Mouse (Mus musculus) heart, embryonic 15.5 days (tissue): Measurements from ENCODE around the gene 1600014C10Rik. TPM values are rescaled to one million over a fixed set of nuclear protein-coding genes. Genes with fewer than 3 reads are reported as not detected.

Experiments
- ATAC-seq: fragments of 200-750 bp; cut with Nextera tagmentation; replicated peaks from 2 replicates; pipeline ENCODE4 v1.8.0; 2017; ENCODE audit warnings: low read depth, moderate TSS enrichment; ENCODE audit not compliant: insufficient number of reproducible peaks, insufficient read depth, low FRiP score
- H3K27ac ChIP-seq: fragments of 300-500 bp; sonication (generic); 2 replicates; pipeline ENCODE4 v1.5.1; 2015; ENCODE audit warnings: mild to moderate bottlenecking, inconsistent platforms
- H3K27me3 ChIP-seq: fragments of 300-500 bp; sonication (generic); 2 replicates; pipeline ENCODE4 v1.6.1; 2015; ENCODE audit warnings: inconsistent platforms
- H3K36me3 ChIP-seq: fragments of 300-500 bp; sonication (generic); 2 replicates; pipeline ENCODE4 v1.6.1; 2015; ENCODE audit warnings: mild to moderate bottlenecking, inconsistent platforms
- H3K4me1 ChIP-seq: fragments of 300-500 bp; sonication (generic); replicated peaks from 2 replicates; pipeline ENCODE4 v1.6.1; 2015; ENCODE audit warnings: inconsistent platforms
- H3K4me2 ChIP-seq: fragments of 300-500 bp; sonication (generic); 2 replicates; pipeline ENCODE4 v1.6.1; 2015; ENCODE audit warnings: inconsistent platforms, mild to moderate bottlenecking, moderate library complexity
- H3K4me3 ChIP-seq: fragments of 300-500 bp; sonication (generic); 2 replicates; pipeline ENCODE4 v1.5.1; 2015; ENCODE audit warnings: mild to moderate bottlenecking, inconsistent platforms
- H3K9ac ChIP-seq: fragments of 300-500 bp; sonication (generic); 2 replicates; pipeline ENCODE4 v1.6.1; 2015; ENCODE audit warnings: mild to moderate bottlenecking, inconsistent platforms
- H3K9me3 ChIP-seq: fragments of 300-500 bp; sonication (generic); replicated peaks from 2 replicates; pipeline ENCODE4 v1.6.1; 2016; ENCODE audit warnings: inconsistent platforms
- WGBS: fragments of 180-500 bp; shearing (Covaris S2); methylation state at CpG from one replicate; pipeline ENCODE4 v1.1.7; 2015; ENCODE audit warnings: mixed read lengths; 5-methylcytosine and 5-hydroxymethylcytosine counted together
- polyA plus RNA-seq: library from polyadenylated mRNA; unstranded; fragments of >200 nt; fragmentation: Nextera tagmentation; extraction: Ambion mirVana; gene quantifications from 2 replicates; pipeline ENCODE4 v1.2.1, GENCODE M21; 2015

Gene 1600014C10Rik
- polyA plus RNA-seq, 1 experiment from 2014 or later, result 14.9 TPM

DNA sequence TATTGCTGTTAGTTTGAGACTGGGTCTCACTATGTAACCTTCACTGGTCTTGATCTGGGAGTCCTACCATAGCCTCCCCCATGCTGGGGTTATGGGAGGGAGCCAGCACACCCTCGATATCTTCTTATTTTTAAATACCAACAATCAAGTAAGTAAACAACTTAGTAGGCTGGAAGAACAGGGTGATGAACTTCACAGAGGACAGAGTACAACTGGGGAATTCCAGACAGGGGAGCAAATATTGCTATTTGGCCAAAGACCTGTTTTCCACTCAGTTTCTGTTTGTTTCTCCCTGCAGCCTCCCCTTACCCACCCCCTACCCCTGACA lies 1.4 kb downstream of the 1600014C10Rik start:
- no peak for ATAC-seq
- H3K27me3 ChIP-seq, result no peaks in the 10 kb centered on the region
- peak overlapping the region; percentile 86 for H3K4me2 ChIP-seq
- H3K4me1 ChIP-seq, result peaks cover 16% of the 10 kb centered on the region
- peak overlapping the region; percentile 70 for H3K4me3 ChIP-seq
- no peaks in the 10 kb centered on the region for H3K9me3 ChIP-seq
- peak overlapping the region; percentile 71 for H3K9ac ChIP-seq
- WGBS, result 47% methylated on average over 1 of the region's 1 CpGs
- H3K27ac ChIP-seq, result peak overlapping the region; percentile 92; the same call in 1 of the 2 replicates
- no peaks in the 10 kb centered on the region for H3K36me3 ChIP-seq

DNA sequence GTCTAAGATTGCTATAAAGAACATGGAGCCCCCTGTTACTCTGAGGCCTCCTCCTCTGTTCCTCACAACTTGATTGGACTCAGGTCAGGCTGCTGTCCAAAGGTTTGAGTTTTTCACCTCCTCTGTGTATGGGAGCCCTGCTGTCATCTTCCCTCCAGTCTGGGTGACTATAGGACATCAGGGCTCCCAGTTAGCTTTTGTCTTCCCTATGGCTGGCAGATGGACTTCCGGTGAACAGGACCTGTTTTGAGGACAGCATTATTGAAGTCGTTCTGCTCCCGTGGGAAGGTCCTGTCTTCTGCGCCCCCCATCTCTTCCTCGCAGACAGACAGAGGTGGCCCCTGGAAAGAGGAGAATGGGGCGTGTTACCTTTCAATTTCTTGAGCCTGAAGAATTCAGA lies 1.8 kb downstream of the 1600014C10Rik start:
- no peaks in the 10 kb centered on the region for H3K27me3 ChIP-seq
- peak overlapping the region; percentile 70; the same call in 1 of the 2 replicates for H3K4me3 ChIP-seq
- no peaks in the 10 kb centered on the region for H3K9me3 ChIP-seq
- H3K4me2 ChIP-seq, result peak overlapping the region; percentile 86
- H3K4me1 ChIP-seq, result peaks cover 16% of the 10 kb centered on the region
- no peaks in the 10 kb centered on the region for H3K36me3 ChIP-seq
- H3K9ac ChIP-seq, result no peak overlapping the region
- ATAC-seq, result no peak
- 85% methylated on average over 6 of the region's 6 CpGs for WGBS
- no peak overlapping the region for H3K27ac ChIP-seq

DNA sequence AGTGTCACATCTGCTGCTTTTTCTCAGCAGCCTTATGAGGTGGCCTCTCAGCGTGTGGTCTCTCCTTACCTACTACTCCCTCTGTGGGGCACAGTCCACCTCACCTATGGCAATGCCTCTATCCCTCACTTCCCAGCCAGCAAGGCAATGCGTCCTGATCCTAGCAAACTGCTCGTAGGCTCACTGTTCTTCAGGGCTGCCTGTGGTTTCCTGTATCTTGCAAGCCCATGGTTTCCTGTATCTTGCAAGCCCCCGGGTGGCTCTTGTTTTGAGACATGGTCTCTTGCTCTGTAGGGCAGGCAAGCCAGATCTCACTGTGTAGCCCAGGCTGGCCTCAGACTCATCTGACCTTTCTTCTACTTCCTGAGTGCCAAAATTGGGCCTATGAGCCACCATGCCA lies 3.8 kb downstream of the 1600014C10Rik start:
- ATAC-seq, result no peak
- Histone ChIP-seq H3K4me1 (peaks cover 16% of the 10 kb centered on the region), H3K4me2 (no peak overlapping the region), H3K9ac (no peak overlapping the region), H3K27ac (no peak overlapping the region), H3K27me3 (no peaks in the 10 kb centered on the region), H3K4me3 (no peak overlapping the region), H3K36me3 (0 out of 2 replicates have a peak, but pooled peaks cover 8% of the 10 kb centered on the region), H3K9me3 (no peaks in the 10 kb centered on the region)
- 60% methylated on average over 4 of the region's 4 CpGs for WGBS

DNA sequence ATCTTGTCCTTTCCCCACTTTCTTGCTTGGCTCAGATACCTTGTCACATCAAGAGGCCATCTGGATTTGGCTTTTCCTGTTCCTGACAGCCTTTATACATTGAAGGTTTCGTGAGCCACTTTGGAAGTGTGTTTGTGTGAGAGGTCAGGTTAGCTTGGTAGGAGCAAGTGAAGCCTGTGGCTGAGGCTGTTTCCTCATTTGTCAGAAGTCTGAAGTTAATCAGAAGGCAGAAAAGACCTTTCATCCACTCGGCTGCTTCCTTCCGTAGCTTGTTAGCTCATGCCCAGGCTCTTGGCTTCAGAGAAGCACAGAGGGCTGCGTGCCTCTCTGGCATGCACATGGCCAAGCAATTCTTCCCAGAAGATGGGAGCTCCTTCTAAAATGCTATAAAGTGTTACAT lies 4.8 kb downstream of the 1600014C10Rik start:
- Histone ChIP-seq H3K4me2 (no peak overlapping the region), H3K4me3 (no peak overlapping the region), H3K36me3 (0 out of 2 replicates have a peak, but pooled peaks cover 8% of the 10 kb centered on the region), H3K9ac (no peak overlapping the region), H3K9me3 (no peaks in the 10 kb centered on the region), H3K4me1 (peaks cover 14% of the 10 kb centered on the region), H3K27me3 (no peaks in the 10 kb centered on the region), H3K27ac (no peak overlapping the region)
- 66% methylated on average over 4 of the region's 4 CpGs for WGBS
- ATAC-seq, result no peak

DNA sequence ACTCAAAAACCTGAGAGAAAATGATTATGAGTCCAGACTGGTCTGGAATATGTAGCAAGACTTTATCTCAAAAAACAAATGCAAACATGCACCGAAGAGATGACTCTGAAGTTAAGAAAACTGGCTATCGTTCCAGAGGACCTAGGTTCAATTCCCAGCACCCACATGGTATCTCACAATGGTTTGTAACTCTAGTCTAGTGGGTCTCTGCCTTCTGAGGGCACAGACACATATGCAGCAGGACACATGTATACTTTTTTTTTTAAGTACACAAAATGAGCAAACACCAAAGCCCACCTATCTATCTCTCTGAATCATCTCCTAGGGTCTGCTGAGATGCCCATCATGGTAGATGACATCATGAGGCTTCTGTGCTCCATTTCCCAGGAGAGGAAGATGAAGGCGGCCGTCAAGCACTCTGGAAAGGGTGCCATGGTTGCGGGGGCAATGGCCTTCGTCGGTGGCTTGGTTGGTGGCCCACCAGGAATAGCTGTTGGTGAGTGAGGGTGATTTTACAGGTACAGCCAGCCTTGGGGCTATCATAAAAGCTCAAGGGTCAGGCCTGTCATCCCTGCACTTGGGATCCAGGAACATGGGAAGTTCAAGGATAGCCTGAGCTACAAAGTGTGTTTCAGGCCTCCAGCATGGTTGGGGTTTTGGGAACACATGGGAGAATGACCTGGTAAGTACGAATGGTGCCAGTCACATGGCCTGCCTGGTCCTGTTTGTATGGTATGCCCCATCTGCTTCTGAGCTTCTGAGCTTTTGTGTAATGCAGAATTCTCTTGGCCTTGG lies 5.5 kb downstream of the 1600014C10Rik start:
- Histone ChIP-seq H3K27me3 (no peaks in the 10 kb centered on the region), H3K4me3 (no peak overlapping the region), H3K36me3 (0 out of 2 replicates have a peak, but pooled peaks cover 8% of the 10 kb centered on the region), H3K27ac (peak overlapping the region; percentile 52; the same call in 1 of the 2 replicates), H3K4me1 (peaks cover 10% of the 10 kb centered on the region), H3K9ac (no peak overlapping the region), H3K4me2 (no peak overlapping the region; the same call in 1 of the 2 replicates), H3K9me3 (no peaks in the 10 kb centered on the region)
- ATAC-seq, result no peak
- WGBS, result 84% methylated on average over 8 of the region's 8 CpGs

DNA sequence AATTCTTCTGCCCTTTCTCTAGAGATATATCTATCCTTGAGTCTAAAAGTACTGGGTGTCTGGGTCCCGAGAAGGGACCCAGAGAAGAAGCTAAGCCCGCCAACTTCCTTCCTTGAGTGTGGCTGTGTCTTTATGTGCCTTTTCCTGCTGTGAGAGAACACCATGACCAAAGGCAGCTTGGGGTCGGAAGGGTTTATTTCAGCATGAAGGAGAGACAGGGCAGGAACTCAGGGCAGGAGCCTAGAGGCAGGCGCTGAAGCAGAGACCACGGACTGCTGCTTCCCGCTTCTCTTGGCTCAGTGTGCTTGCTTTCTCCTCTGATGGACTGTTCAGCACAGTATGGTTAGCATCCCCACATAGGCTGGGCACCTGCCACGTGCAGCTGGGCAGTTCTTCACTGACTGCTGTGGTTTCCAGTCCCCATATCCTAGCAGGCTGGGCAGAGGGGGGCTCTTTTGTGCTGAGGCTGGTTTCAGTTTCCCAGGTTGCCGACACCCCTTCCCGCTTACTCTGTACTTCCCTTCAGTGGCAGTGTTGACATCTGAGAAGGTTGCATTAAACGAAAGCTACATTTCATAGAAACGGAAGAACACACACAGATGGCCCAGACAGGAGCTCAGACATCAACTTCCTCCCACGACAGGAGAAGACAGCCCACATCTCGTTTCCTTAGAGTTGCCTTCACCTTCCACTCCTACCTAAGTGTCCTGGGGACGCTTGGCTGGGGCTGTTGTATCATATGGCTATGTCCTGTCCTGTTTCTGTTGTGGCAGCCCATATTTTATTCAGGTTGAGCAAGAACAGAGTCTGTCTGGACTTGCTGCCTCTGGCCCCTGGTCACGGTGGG lies 6.3 kb downstream of the 1600014C10Rik start:
- no peaks in the 10 kb centered on the region for H3K27me3 ChIP-seq
- peak overlapping the region; percentile 52; the same call in 1 of the 2 replicates for H3K27ac ChIP-seq
- no peak overlapping the region for H3K4me3 ChIP-seq
- no peak overlapping the region; the same call in 1 of the 2 replicates for H3K4me2 ChIP-seq
- no peaks in the 10 kb centered on the region for H3K9me3 ChIP-seq
- H3K36me3 ChIP-seq, result 0 out of 2 replicates have a peak, but pooled peaks cover 8% of the 10 kb centered on the region
- no peak overlapping the region for H3K9ac ChIP-seq
- whole genome bisulfite sequencing, result 65% methylated on average over 15 of the region's 15 CpGs
- H3K4me1 ChIP-seq, result peaks cover 5% of the 10 kb centered on the region
- ATAC-seq, result peak; percentile 21; the same call in 1 of the 2 replicates

DNA sequence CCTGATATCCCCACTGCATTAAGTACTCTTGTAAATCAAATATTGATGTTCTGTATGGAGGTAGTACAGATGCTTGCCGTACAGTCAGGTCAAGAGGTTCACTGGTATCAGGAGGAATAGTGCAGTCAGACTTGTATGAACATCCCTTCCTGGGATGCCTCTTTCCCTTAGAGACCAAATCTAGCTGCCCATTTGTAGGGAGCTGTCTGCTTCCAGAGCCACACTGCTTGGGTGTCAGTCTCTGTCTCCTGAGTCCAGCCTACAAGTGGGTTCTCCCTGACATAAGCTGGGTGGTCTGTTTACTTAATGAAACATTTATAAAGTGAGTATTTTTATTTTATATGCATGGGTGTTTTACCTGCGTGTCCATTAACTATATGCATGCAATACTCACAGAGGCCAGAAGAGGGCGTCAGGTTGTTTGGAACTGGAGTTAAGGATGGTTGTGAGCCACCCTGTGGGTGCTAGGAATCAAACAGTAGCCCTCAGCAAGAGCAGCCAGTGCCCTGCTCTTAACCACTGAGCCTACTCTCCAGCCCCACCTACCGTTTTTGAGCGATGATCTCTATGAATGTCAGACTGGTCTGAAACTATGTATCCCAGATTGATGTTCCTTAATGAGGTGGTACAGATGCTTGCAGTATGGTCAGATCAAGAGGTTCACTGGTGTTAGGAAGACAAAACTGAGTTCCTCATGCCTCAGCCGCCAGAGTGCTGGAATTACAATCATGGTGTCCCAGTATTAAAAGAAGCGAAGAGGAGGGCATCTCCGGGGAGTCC lies 7.2 kb downstream of the 1600014C10Rik start:
- no peaks in the 10 kb centered on the region for H3K4me1 ChIP-seq
- 89% methylated on average over 8 of the region's 8 CpGs for WGBS
- no peak overlapping the region for H3K4me2 ChIP-seq
- H3K9me3 ChIP-seq, result no peaks in the 10 kb centered on the region
- H3K9ac ChIP-seq, result no peak overlapping the region
- H3K27me3 ChIP-seq, result no peaks in the 10 kb centered on the region
- H3K36me3 ChIP-seq, result 0 out of 2 replicates have a peak, but pooled peaks cover 8% of the 10 kb centered on the region
- no peak for ATAC-seq
- H3K27ac ChIP-seq, result peak overlapping the region; percentile 7; the same call in 1 of the 2 replicates
- H3K4me3 ChIP-seq, result no peak overlapping the region

DNA sequence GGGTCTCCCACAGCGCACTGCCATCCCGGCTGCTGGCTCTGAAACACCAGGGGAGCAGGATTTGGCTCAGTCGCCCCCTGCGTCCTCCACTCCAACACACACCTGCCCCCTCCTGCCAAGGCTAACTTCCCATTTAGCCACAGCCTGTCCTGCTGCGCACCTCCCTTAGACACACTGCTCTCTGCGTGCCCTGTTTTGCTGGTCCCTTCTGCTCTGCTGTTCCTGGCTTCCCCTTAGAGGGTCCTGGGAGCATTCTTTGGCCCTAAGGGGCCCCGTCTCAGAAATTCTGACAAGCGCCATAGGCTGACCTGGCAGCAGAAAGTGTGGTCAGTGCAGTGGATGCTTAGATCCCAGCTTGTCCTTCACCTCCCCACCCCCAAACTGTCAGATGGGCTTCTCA lies 8.1 kb downstream of the 1600014C10Rik start:
- WGBS, result 72% methylated on average over 8 of the region's 8 CpGs

DNA sequence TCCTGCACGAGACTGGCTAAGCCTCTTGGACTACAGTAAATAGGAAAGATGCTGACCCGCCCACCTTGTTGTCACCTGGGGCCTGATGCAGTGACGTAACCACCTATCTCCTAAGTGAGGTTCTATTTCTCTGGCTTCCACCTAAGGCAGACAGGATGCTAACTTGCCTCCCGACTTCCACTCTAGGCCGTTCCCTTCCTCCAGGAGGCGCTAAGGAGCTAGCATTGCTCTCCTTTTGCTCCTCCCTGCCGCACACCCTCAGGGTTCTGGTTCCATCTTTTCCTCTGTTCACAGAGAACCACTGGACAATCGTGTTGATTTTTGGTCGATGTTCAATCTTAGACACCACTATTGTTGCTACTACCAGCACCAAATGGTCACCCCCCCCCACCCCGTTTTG lies 8.6 kb downstream of the 1600014C10Rik start:
- 0 out of 2 replicates have a peak, but pooled peaks cover 8% of the 10 kb centered on the region for H3K36me3 ChIP-seq
- no peak overlapping the region for H3K27ac ChIP-seq
- no peak for ATAC-seq
- H3K9ac ChIP-seq, result no peak overlapping the region
- H3K4me1 ChIP-seq, result no peaks in the 10 kb centered on the region
- WGBS, result 48% methylated on average over 10 of the region's 10 CpGs
- H3K9me3 ChIP-seq, result no peaks in the 10 kb centered on the region
- H3K27me3 ChIP-seq, result no peaks in the 10 kb centered on the region
- no peak overlapping the region for H3K4me3 ChIP-seq
- H3K4me2 ChIP-seq, result no peak overlapping the region

More for the DNA sequence above, 8.1 kb downstream of the 1600014C10Rik start:
- Histone ChIP-seq H3K9me3 (no peaks in the 10 kb centered on the region), H3K27ac (no peak overlapping the region), H3K9ac (no peak overlapping the region), H3K4me2 (no peak overlapping the region), H3K36me3 (0 out of 2 replicates have a peak, but pooled peaks cover 8% of the 10 kb centered on the region), H3K4me1 (no peaks in the 10 kb centered on the region), H3K27me3 (no peaks in the 10 kb centered on the region), H3K4me3 (no peak overlapping the region)
- ATAC-seq, result no peak

DNA sequence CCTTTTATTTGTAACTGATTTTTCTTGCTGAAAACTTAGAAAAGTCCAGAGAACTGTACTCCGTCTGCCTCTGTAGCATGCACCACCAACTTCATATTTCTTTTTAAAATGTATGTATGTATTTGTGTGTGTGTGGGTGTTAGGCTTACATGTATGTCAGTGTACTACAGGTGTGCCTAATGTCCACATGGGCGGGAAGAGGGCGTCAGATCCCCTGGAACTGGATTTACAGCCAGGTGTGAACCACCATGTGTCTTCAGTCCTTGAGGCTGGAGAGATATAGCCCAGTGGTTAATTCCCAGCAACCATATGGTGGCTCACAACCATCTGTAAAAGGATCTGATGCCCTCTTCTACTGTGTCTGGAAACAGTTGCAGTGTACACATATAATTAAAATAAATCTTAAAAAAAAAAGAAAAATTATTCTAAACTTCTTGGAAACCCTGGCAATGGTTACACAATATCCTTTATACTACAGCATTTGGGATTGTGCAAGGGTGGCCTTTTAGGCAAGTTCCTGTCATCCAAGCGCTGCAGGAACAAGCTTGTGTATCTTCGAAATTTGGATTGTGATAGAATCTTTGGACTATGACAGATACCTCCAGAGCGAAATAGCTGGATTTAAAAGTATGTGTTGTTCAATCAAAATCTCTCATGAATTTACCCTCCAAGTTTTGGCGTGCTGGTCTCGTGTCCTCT lies 17.0 kb downstream of the 1600014C10Rik start:
- no peaks in the 10 kb centered on the region for H3K27me3 ChIP-seq
- H3K9me3 ChIP-seq, result no peaks in the 10 kb centered on the region
- no peak overlapping the region for H3K4me3 ChIP-seq
- peak overlapping the region; percentile 55; the same call in 1 of the 2 replicates for H3K4me2 ChIP-seq
- 65% methylated on average over 8 of the region's 8 CpGs for WGBS
- H3K4me1 ChIP-seq, result peaks cover 4% of the 10 kb centered on the region; the same call in 1 of the 2 replicates
- H3K36me3 ChIP-seq, result no peaks in the 10 kb centered on the region
- no peak for ATAC-seq
- no peak overlapping the region for H3K9ac ChIP-seq
- no peak overlapping the region for H3K27ac ChIP-seq
